Mouse (Mus musculus): Measurements from ENCODE around the gene Slc39a1. TPM values are rescaled to one million over a fixed set of nuclear protein-coding genes. Genes with fewer than 3 reads are reported as not detected.

Slc39a1 gene
- total RNA-seq (2021): 10 to 100 TPM; 81.1 to 84.6 TPM
- long read RNA-seq, experiment 1, transcript Slc39a1-201 (4 exons, 2,364 nt): major isoform, 37 of 37 reads
- long read RNA-seq, experiment 1, partial matches to known transcripts: 0 of 37 reads
- long read RNA-seq, experiment 1, other reads (novel, unspliced or antisense): 0 of 37 reads
- long read RNA-seq, experiment 2, transcript Slc39a1-201 (4 exons, 2,364 nt): major isoform, 42 of 48 reads
- long read RNA-seq, experiment 2, partial matches to known transcripts: 1 of 48 reads
- long read RNA-seq, experiment 2, other reads (novel, unspliced or antisense): 5 of 48 reads

GRCm38 (mm10) chr3:90247960-90248745 is at the start of gene Slc39a1:
Gene Slc39a1, plus strand, starts transcription at chr3:90248172.
- peak; percentile 81 to 94 for DNase-seq (ENCODE audit: low spot score in 2 of 2)

GRCm38 (mm10) chr3:90202884-90203283 is 45.1 kb upstream of the Slc39a1 start:
- DNase-seq (ENCODE audit: low spot score in 2 of 2): no peak

- no peak for DNase-seq (ENCODE audit: low spot score in 2 of 2)
These were observed 44.4 kb upstream of the Slc39a1 start for GRCm38 (mm10) chr3:90203619-90204018.

GRCm38 (mm10) chr3:90204582-90204981 is 43.4 kb upstream of the Slc39a1 start:
- no peak for DNase-seq (ENCODE audit: low spot score in 2 of 2)

GRCm38 (mm10) chr3:90208662-90209061 is 39.3 kb upstream of the Slc39a1 start:
- no peak for DNase-seq (ENCODE audit: low spot score in 2 of 2)

GRCm38 (mm10) chr3:90209908-90210566 is 37.9 kb upstream of the Slc39a1 start:
- DNase-seq (ENCODE audit: low spot score in 2 of 2): no peak

- no peak for DNase-seq (ENCODE audit: low spot score in 2 of 2)
These were observed 36.2 kb upstream of the Slc39a1 start for GRCm38 (mm10) chr3:90211475-90212398.

GRCm38 (mm10) chr3:90212723-90213122 is 35.2 kb upstream of the Slc39a1 start:
- DNase-seq (ENCODE audit: low spot score in 2 of 2): no peak

- peak; percentile 57 to 80 for DNase-seq (ENCODE audit: low spot score in 2 of 2)
These were observed 34.5 kb upstream of the Slc39a1 start, which contains the start of the genes Rps27 and Rab13 for GRCm38 (mm10) chr3:90213377-90213866. Gene Rps27, minus strand, starts transcription at chr3:90213651. Gene Rab13, plus strand, starts transcription at chr3:90213695.

- no peak for DNase-seq (ENCODE audit: low spot score in 2 of 2)
These were observed 33.9 kb upstream of the Slc39a1 start for GRCm38 (mm10) chr3:90213956-90214684.

- DNase-seq (ENCODE audit: low spot score in 2 of 2): no peak
These were observed 32.1 kb upstream of the Slc39a1 start for GRCm38 (mm10) chr3:90215825-90216380.

GRCm38 (mm10) chr3:90220088-90220487 is 27.9 kb upstream of the Slc39a1 start:
- DNase-seq (ENCODE audit: low spot score in 2 of 2): peak in 1 of 2 experiments; percentile 49

- DNase-seq (ENCODE audit: low spot score in 2 of 2): peak; percentile 61 to 85
These were observed 27.4 kb upstream of the Slc39a1 start for GRCm38 (mm10) chr3:90220531-90220951.

GRCm38 (mm10) chr3:90221123-90221522 is 26.8 kb upstream of the Slc39a1 start:
- no peak for DNase-seq (ENCODE audit: low spot score in 2 of 2)

- DNase-seq (ENCODE audit: low spot score in 2 of 2): no peak
These were observed 25.5 kb upstream of the Slc39a1 start for GRCm38 (mm10) chr3:90222455-90222854.

- no peak for DNase-seq (ENCODE audit: low spot score in 2 of 2)
These were observed 25.0 kb upstream of the Slc39a1 start for GRCm38 (mm10) chr3:90222941-90223340.

- DNase-seq (ENCODE audit: low spot score in 2 of 2): no peak
These were observed 23.6 kb upstream of the Slc39a1 start for GRCm38 (mm10) chr3:90224331-90224730.

GRCm38 (mm10) chr3:90231075-90231474 is 16.9 kb upstream of the Slc39a1 start:
- no peak for DNase-seq (ENCODE audit: low spot score in 2 of 2)

Measured in gastrocnemius, postnatal 4 days (tissue).